Mouse (Mus musculus): Measurements from ENCODE around the gene Adamtsl3. TPM values are rescaled to one million over a fixed set of nuclear protein-coding genes. Genes with fewer than 3 reads are reported as not detected.

Adamtsl3 gene
- polyA plus RNA-seq, 1 experiment from 2014 or later, result 0.93 TPM

Other genes starting within 250 kb of the Adamtsl3 start
- 67.5 and 69.4 TPM in 2 replicates for gene Sh3gl3, start 161.9 kb upstream of the Adamtsl3 start, polyA plus RNA-seq (2015; fragmentation: Nextera tagmentation; extraction: Ambion mirVana)